Mouse (Mus musculus) midbrain, postnatal 0 days (tissue): ENCODE results near the gene Trap1. TPM values are rescaled to one million over a fixed set of nuclear protein-coding genes. Genes with fewer than 3 reads are reported as not detected.

Experiments used
- ATAC-seq: fragments of 200-750 bp; cut with Nextera tagmentation; 2 replicates; pipeline ENCODE4 v1.8.0; 2017; ENCODE audit warnings: moderate number of reproducible peaks, mild to moderate bottlenecking, moderate TSS enrichment, moderate library complexity; ENCODE audit not compliant: low FRiP score
- DNase-seq: peaks from one replicate; pipeline ENCODE4 v3.0.0-alpha.2; 2015; ENCODE audit warnings: low spot score
- H3K27ac ChIP-seq: fragments of 300-500 bp; sonication (generic); 2 replicates; pipeline ENCODE4 v1.5.1; 2014; ENCODE audit warnings: low read depth, mild to moderate bottlenecking, low read length, mixed read lengths
- H3K27me3 ChIP-seq: fragments of 300-500 bp; sonication (generic); 2 replicates; pipeline ENCODE4 v1.6.1; 2014; ENCODE audit warnings: low read length, control low read depth, mixed read lengths; ENCODE audit not compliant: insufficient read depth
- H3K36me3 ChIP-seq: fragments of 300-500 bp; sonication (generic); 2 replicates; pipeline ENCODE4 v1.6.1; 2014; ENCODE audit warnings: low read length, control low read depth, mixed read lengths; ENCODE audit not compliant: insufficient read depth
- H3K4me1 ChIP-seq: fragments of 300-500 bp; sonication (generic); 2 replicates; pipeline ENCODE4 v1.6.1; 2014; ENCODE audit warnings: mild to moderate bottlenecking, control low read depth, antibody characterized with exemption, low read length, mixed read lengths; ENCODE audit not compliant: insufficient read depth
- H3K4me2 ChIP-seq: fragments of 300-500 bp; sonication (generic); 2 replicates; pipeline ENCODE4 v1.6.1; 2014; ENCODE audit warnings: low read depth, mild to moderate bottlenecking, low read length, mixed read lengths; ENCODE audit not compliant: poor library complexity, severe bottlenecking
- H3K4me3 ChIP-seq: fragments of 300-500 bp; sonication (generic); 2 replicates; pipeline ENCODE4 v1.5.1; 2014; ENCODE audit warnings: low read depth, mild to moderate bottlenecking, low read length, moderate library complexity
- H3K9ac ChIP-seq: fragments of 300-500 bp; sonication (generic); replicated peaks from 2 replicates; pipeline ENCODE4 v1.6.1; 2014; ENCODE audit warnings: mild to moderate bottlenecking, low read length, moderate library complexity, mixed read lengths; ENCODE audit not compliant: poor library complexity, severe bottlenecking
- H3K9me3 ChIP-seq: fragments of 300-500 bp; sonication (generic); 2 replicates; pipeline ENCODE4 v1.6.1; 2016; ENCODE audit warnings: low read length, control low read depth
- CTCF ChIP-seq: IDR thresholded peaks from 2 replicates; pipeline ENCODE4 v1.5.1; 2016; ENCODE audit warnings: antibody characterized with exemption, mild to moderate bottlenecking
- WGBS: fragments of 180-500 bp; shearing (Covaris S2); extraction: QIAGEN DNeasy Blood & Tissue Kit; methylation state at CpG from one replicate; pipeline ENCODE4 v1.1.7; 2014; 5-methylcytosine and 5-hydroxymethylcytosine counted together
- polyA plus RNA-seq: library from polyadenylated mRNA; unstranded; fragments of >200 nt; fragmentation: Nextera tagmentation; extraction: Ambion mirVana; gene quantifications from 2 replicates; pipeline ENCODE4 v1.2.1, GENCODE M21; 2015
- total RNA-seq: library from RNA; depleted of rRNA; stranded (reverse); fragments of >200 nt; gene quantifications from 2 replicates; pipeline ENCODE4 v1.2.3, GENCODE M21; 2014; rRNA removed

Gene Trap1
- total RNA-seq (37.7 and 50.3 TPM in 2 replicates), polyA plus RNA-seq (45.0 and 53.1 TPM in 2 replicates)

- Histone ChIP-seq H3K4me2 (peak within 1 kb of the TSS; percentile 78), H3K9me3 (no peaks in the 10 kb centered on the region), H3K9ac (peak within 1 kb of the TSS; percentile 73), H3K4me3 (peak within 1 kb of the TSS; percentile 72), H3K4me1 (peaks cover 5% of the 10 kb centered on the region; the same call in 1 of the 2 replicates), H3K36me3 (0 out of 2 replicates have a peak, but pooled peaks cover 5% of the 10 kb centered on the region), H3K27ac (peak within 1 kb of the TSS; percentile 85), H3K27me3 (no peaks in the 10 kb centered on the region)
- DNase-seq (peak; percentile 90), ATAC-seq (peak; percentile 97)
- WGBS, result 0% methylated on average over 53 of the region's 58 CpGs
- no peak for TF ChIP-seq CTCF
Measured at GRCm38 (mm10) chr16:4077384-4078061, at the start of gene Trap1. TSS of gene Trap1 (minus strand) at chr16:4077827.

- Histone ChIP-seq H3K4me2 (no peak overlapping the region), H3K9ac (no peak overlapping the region), H3K4me1 (no peaks in the 10 kb centered on the region), H3K27ac (no peak overlapping the region), H3K27me3 (no peaks in the 10 kb centered on the region), H3K9me3 (no peaks in the 10 kb centered on the region), H3K36me3 (peaks cover 49% of the 10 kb centered on the region), H3K4me3 (no peak overlapping the region)
- TF ChIP-seq CTCF, result no peak
- WGBS, result 91% methylated on average over 4 of the region's 4 CpGs
- ATAC-seq (no peak), DNase-seq (no peak)
Measured at GRCm38 (mm10) chr16:4117072-4117471, 39.4 kb upstream of the Trap1 start.

DNA sequence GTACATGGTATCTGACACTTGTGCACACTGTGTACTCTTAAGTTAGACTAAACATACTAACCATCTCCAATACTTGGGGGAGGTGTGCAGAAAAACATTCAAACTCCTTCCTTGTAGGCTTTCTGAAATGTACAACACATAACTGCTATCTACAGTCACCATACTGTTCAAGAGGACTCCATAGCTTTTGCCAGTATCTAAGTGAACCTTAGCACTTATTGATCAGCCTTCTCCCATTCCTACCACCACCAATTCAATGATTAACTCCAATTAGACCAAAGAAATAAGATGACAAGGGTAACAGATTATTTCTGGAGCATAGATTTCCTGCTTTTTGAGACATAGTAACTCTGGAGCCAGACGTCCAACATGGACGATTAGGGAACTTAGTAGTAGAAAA, 22.7 kb upstream of the Trap1 start:
- no peak overlapping the region for H3K9ac ChIP-seq
- DNase-seq (no peak), ATAC-seq (no peak)
- H3K9me3 ChIP-seq, result no peaks in the 10 kb centered on the region
- no peak overlapping the region for H3K4me3 ChIP-seq
- H3K4me2 ChIP-seq, result no peak overlapping the region
- peaks cover 34% of the 10 kb centered on the region for H3K36me3 ChIP-seq
- H3K27ac ChIP-seq, result no peak overlapping the region
- no peaks in the 10 kb centered on the region for H3K27me3 ChIP-seq
- no peak for TF ChIP-seq CTCF
- no peaks in the 10 kb centered on the region for H3K4me1 ChIP-seq
- 98% methylated on average over 2 of the region's 2 CpGs for WGBS

DNA sequence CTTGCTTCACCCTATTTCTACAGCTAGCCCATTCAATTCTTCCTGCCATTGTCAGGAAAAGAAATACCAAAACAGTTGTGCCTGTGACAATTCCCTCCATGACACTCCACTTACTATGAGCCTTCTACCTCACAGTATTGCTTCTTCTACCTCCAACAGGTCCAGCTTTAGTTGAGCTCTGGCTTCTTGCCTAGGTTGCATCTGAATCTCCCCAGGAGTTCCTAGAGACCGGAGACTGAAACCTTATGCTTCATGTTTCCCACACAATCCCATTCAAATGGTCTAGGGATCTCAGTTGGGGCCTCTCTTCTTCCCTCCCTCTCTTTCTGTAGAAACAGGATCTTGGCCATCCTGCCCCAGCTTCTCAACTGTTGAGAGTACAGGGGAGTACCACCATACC, 19.9 kb upstream of the Trap1 start:
- ATAC-seq, result no peak
- H3K36me3 ChIP-seq, result peaks cover 62% of the 10 kb centered on the region
- no peak overlapping the region for H3K27ac ChIP-seq
- H3K4me2 ChIP-seq, result no peak overlapping the region
- H3K4me1 ChIP-seq, result no peaks in the 10 kb centered on the region
- H3K9ac ChIP-seq, result no peak overlapping the region
- no peak for DNase-seq
- H3K27me3 ChIP-seq, result no peaks in the 10 kb centered on the region
- no peaks in the 10 kb centered on the region for H3K9me3 ChIP-seq
- no peak overlapping the region for H3K4me3 ChIP-seq
- 93% methylated on average over 1 of the region's 1 CpGs for WGBS
- TF ChIP-seq CTCF, result no peak

- ATAC-seq (no peak), DNase-seq (no peak)
- no peak for TF ChIP-seq CTCF
- no peaks in the 10 kb centered on the region for H3K4me1 ChIP-seq
- no peaks in the 10 kb centered on the region for H3K27me3 ChIP-seq
- H3K9me3 ChIP-seq, result no peaks in the 10 kb centered on the region
- H3K9ac ChIP-seq, result no peak overlapping the region
- H3K4me3 ChIP-seq, result no peak overlapping the region
- no peak overlapping the region for H3K27ac ChIP-seq
- no peak overlapping the region for H3K4me2 ChIP-seq
- peaks cover 66% of the 10 kb centered on the region for H3K36me3 ChIP-seq
Measured at GRCm38 (mm10) chr16:4096898-4097297, 19.3 kb upstream of the Trap1 start.

GRCm38 (mm10) chr16:4096141-4096540, 18.5 kb upstream of the Trap1 start:
- Histone ChIP-seq H3K27ac (no peak overlapping the region), H3K9me3 (no peaks in the 10 kb centered on the region), H3K9ac (no peak overlapping the region), H3K4me3 (no peak overlapping the region), H3K4me2 (no peak overlapping the region), H3K4me1 (no peaks in the 10 kb centered on the region), H3K27me3 (no peaks in the 10 kb centered on the region), H3K36me3 (peaks cover 68% of the 10 kb centered on the region)
- DNase-seq (no peak), ATAC-seq (no peak)
- WGBS, result 100% methylated on average over 3 of the region's 3 CpGs
- no peak for TF ChIP-seq CTCF
